Mouse (Mus musculus) liver, postnatal 0 days (tissue): ENCODE measurements at regions not wholly inside any gene's neighbourhood (a gene's known extent, or its start where the extent isn't known, plus 50 kb on each side); places are given as distances from the start of the nearest gene placed in this dataset.

Source experiments
- CTCF ChIP-seq: sonication (generic); IDR thresholded peaks from 2 replicates; pipeline ENCODE4 v1.5.1; 2016; ENCODE audit warnings: antibody characterized with exemption, low read depth
- EP300 ChIP-seq: IDR thresholded peaks from 2 replicates; pipeline ENCODE4 v1.6.1; 2016; ENCODE audit warnings: antibody characterized with exemption, low read depth, mild to moderate bottlenecking

GRCm38 (mm10) chr14:46661792-46662545 is 98.4 kb upstream of the Cdkn3 start:
- TF ChIP-seq CTCF (no peak), EP300 (no peak)
